Mouse (Mus musculus) monocyte, adult 5-6 weeks (primary cell): ENCODE measurements at regions not wholly inside any gene's neighbourhood (a gene's known extent, or its start where the extent isn't known, plus 50 kb on each side); places are given as distances from the start of the nearest gene placed in this dataset.
A peak's percentile ranks its signal among the peaks of the same experiment; 100 is the strongest.
"Not testable (repeated sequence)": the region's sequence is repeated elsewhere in the genome, so short reads cannot be mapped to it uniquely, and the experiment has no call there.

Experiments used
- ATAC-seq: fragments of 153-309, 156-312 bp; replicated peaks from 2 replicates; pipeline ENCODE4 v1.8.0; 2017; ENCODE audit warnings: mild to moderate bottlenecking; ENCODE audit not compliant: low TSS enrichment, insufficient number of reproducible peaks, severe bottlenecking, poor library complexity, low FRiP score

GRCm38 (mm10) chrX:94785983-94786382 is 61.6 kb downstream of the Zxdb start:
- ATAC-seq: no peak

- no peak for ATAC-seq
These were observed 64.1 kb downstream of the Zxdb start for GRCm38 (mm10) chrX:94788331-94788920.

GRCm38 (mm10) chrX:94796845-94797244 is 72.5 kb downstream of the Zxdb start:
- not testable (repeated sequence) for ATAC-seq

GRCm38 (mm10) chrX:94797348-94798182 is 73.2 kb downstream of the Zxdb start:
- 0 out of 2 replicates have a peak, but pooled peaks have one; percentile 11 for ATAC-seq

GRCm38 (mm10) chrX:94798183-94798619 is 73.8 kb downstream of the Zxdb start:
- ATAC-seq: peak; percentile 33; the same call in 1 of the 2 replicates

GRCm38 (mm10) chrX:94812760-94813159 is 88.4 kb downstream of the Zxdb start:
- ATAC-seq: not testable (repeated sequence)

- ATAC-seq: not testable (repeated sequence)
These were observed 103.2 kb downstream of the Zxdb start for GRCm38 (mm10) chrX:94827524-94827923.

- ATAC-seq: peak; percentile 86
These were observed 119.9 kb downstream of the Zxdb start for GRCm38 (mm10) chrX:94844110-94844779.

- not testable (repeated sequence) for ATAC-seq
These were observed 125.2 kb downstream of the Zxdb start for GRCm38 (mm10) chrX:94849549-94849948.

GRCm38 (mm10) chrX:94857501-94857900 is 133.1 kb downstream of the Zxdb start:
- ATAC-seq: no peak

GRCm38 (mm10) chrX:94857954-94858353 is 133.6 kb downstream of the Zxdb start:
- ATAC-seq: no peak

- no peak for ATAC-seq
These were observed 138.8 kb downstream of the Zxdb start for GRCm38 (mm10) chrX:94863123-94863522.

GRCm38 (mm10) chrX:94865531-94866502 is 141.4 kb downstream of the Zxdb start:
- peak; percentile 98 for ATAC-seq

GRCm38 (mm10) chrX:94883547-94883946 is 142.9 kb downstream of the Spin4 start:
- not testable (repeated sequence) for ATAC-seq
